Mouse (Mus musculus): ENCODE data around the gene Fancc. TPM values are rescaled to one million over a fixed set of nuclear protein-coding genes. Genes with fewer than 3 reads are reported as not detected.

The Fancc gene
- total and polyA plus RNA-seq, 2 experiments from 2014 or later = 8.5 to 39.5 TPM

DNA sequence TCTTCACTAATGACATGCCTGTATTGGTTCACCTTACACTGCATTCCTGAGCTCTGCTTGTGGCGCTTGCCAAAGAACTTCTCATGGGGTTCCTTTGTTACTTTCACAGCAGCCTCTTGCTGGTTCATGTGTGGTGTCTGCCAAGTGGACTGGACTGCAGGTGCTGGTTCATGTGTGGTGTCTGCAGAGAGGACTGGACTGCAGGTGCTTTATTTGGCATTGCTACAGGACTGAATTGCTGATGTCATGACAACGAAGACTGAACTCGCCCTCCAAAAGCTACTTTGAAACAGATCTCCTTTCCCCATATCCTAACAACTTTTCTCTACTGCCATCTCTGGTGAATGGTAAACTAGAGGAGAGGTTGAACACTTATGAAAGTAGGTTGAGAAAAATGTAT, 112.3 kb downstream of the Fancc start:
- no peaks in the 10 kb centered on the region for H3K27me3 ChIP-seq (ENCODE audit: control insufficient read depth, insufficient read depth, low read length)
- H3K4me1 ChIP-seq (ENCODE audit: control insufficient read depth, insufficient read depth) = no peaks in the 10 kb centered on the region
- H3K36me3 ChIP-seq (replicated peaks; ENCODE audit: control insufficient read depth, insufficient read depth, low read length) = 0 out of 2 replicates have a peak, but pooled peaks cover 4% of the 10 kb centered on the region
- TF ChIP-seq CTCF (IDR thresholded peaks at IDR 0.05; ENCODE audit: low read depth) = no peak
- no peak for TF ChIP-seq EP300 (IDR thresholded peaks at IDR 0.05; ENCODE audit: low read depth)
- H3K4me2 ChIP-seq (ENCODE audit: low read depth, low read length) = no peak overlapping the region
- ATAC-seq (ENCODE audit: insufficient read depth, low read depth) (no peak), DNase-seq (ENCODE audit: low spot score) (no peak)
- WGBS = 87% methylated on average over 3 of the region's 3 CpGs
- H3K4me3 ChIP-seq (ENCODE audit: low read depth, low read length) = no peak overlapping the region
- no peaks in the 10 kb centered on the region for H3K9me3 ChIP-seq (replicated peaks; ENCODE audit: control insufficient read depth, low read length)
- H3K27ac ChIP-seq (ENCODE audit: low read depth) = no peak overlapping the region
- no peak overlapping the region for H3K9ac ChIP-seq (replicated peaks; ENCODE audit: low read depth, low read length)

DNA sequence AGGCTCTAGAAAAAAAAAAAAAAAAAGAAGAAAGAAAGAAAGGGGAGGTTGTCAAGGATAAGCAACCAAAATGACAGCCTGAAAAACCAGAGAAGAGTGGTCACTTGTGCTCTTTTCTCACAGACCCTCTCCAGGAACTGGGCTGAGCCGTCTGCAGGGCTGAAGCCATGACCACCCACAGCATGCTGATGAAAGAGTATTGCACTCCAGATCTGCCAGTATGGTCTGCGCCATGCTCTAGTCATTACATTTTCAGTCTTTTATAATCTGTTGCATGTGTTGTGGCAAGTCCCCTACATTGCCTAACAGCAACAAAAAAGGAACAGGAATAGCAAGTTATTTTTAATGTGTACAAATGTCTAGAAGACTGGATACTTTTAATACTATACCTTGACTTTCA, 114.9 kb downstream of the Fancc start:
- ATAC-seq (ENCODE audit: insufficient read depth, low read depth) = no peak
- H3K27me3 ChIP-seq (ENCODE audit: control insufficient read depth, insufficient read depth, low read length) = no peaks in the 10 kb centered on the region

DNA sequence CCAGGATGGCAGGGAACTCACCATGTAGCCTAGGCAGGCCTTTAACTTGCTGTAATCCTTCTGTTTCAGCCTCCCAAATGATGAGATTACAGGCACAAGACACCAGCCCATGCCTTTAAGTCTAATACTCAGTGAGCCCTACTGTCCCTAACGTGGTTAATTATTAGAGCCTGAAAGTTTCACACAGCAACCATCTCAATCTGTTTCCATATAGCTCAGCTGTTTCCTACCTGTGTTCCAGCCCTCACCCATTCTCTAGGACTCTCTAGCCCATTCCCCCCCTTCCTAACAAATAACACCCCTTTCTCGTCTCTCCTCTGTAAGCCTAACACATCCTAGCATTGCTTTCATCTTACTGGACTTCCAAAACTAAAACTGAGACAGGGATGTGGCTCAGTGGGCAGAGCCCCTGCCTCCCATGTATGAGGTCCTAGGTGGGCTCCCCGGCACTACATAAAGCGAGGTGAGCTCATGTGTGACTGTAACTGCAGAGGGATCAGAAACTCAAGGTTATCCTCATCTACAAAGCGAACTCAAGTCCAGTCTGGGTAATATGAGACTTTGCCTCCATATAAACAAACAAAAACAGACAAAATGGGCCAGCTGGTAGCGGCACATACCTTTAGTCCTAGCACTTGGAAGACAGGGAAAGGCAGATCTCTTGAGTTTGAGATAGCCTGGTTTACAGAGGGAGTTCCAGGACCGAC, 123.5 kb downstream of the Fancc start:
- Histone ChIP-seq H3K27ac (ENCODE audit: low read depth) (no peak overlapping the region), H3K4me3 (ENCODE audit: low read depth, low read length) (no peak overlapping the region), H3K4me2 (ENCODE audit: low read depth, low read length) (no peak overlapping the region), H3K36me3 (replicated peaks; ENCODE audit: control insufficient read depth, insufficient read depth, low read length) (no peaks in the 10 kb centered on the region), H3K4me1 (ENCODE audit: control insufficient read depth, insufficient read depth) (no peaks in the 10 kb centered on the region), H3K9me3 (replicated peaks; ENCODE audit: control insufficient read depth, low read length) (no peaks in the 10 kb centered on the region), H3K27me3 (ENCODE audit: control insufficient read depth, insufficient read depth, low read length) (no peaks in the 10 kb centered on the region), H3K9ac (replicated peaks; ENCODE audit: low read depth, low read length) (no peak overlapping the region)
- ATAC-seq (ENCODE audit: insufficient read depth, low read depth) (no peak), DNase-seq (ENCODE audit: low spot score) (no peak)
- TF ChIP-seq EP300 (IDR thresholded peaks at IDR 0.05; ENCODE audit: low read depth) = no peak
- TF ChIP-seq CTCF (IDR thresholded peaks at IDR 0.05; ENCODE audit: low read depth) = no peak
- WGBS = 88% methylated on average over 7 of the region's 7 CpGs

More for the DNA sequence above, 114.9 kb downstream of the Fancc start:
- Histone ChIP-seq H3K27ac (ENCODE audit: low read depth) (no peak overlapping the region), H3K36me3 (replicated peaks; ENCODE audit: control insufficient read depth, insufficient read depth, low read length) (0 out of 2 replicates have a peak, but pooled peaks cover 4% of the 10 kb centered on the region), H3K9me3 (replicated peaks; ENCODE audit: control insufficient read depth, low read length) (no peaks in the 10 kb centered on the region), H3K4me2 (ENCODE audit: low read depth, low read length) (no peak overlapping the region), H3K9ac (replicated peaks; ENCODE audit: low read depth, low read length) (no peak overlapping the region), H3K4me3 (ENCODE audit: low read depth, low read length) (no peak overlapping the region), H3K4me1 (ENCODE audit: control insufficient read depth, insufficient read depth) (no peaks in the 10 kb centered on the region)
- no peak for TF ChIP-seq CTCF (IDR thresholded peaks at IDR 0.05; ENCODE audit: low read depth)
- TF ChIP-seq EP300 (IDR thresholded peaks at IDR 0.05; ENCODE audit: low read depth) = no peak
- 81% methylated on average over 2 of the region's 2 CpGs for WGBS
- DNase-seq (ENCODE audit: low spot score) = no peak

DNA sequence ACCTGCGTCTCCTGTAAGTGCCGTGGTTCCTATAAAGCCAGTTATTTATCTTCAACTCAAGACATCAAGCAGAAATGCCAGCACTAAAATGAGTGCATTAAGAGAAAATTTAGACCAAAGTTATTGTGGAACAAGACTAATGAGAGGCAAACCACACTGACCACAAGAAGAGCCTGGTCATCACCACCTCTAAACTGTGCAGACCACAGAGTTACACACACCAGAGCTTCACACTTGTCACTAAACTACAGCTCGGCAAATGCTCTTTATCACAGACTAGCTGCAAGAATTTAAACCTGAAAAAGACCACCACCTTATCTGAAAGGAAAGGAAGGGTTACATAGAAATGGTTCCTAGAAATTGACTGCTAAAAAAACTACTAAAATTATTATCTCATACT, 135.3 kb downstream of the Fancc start:
- Histone ChIP-seq H3K27me3 (ENCODE audit: control insufficient read depth, insufficient read depth, low read length) (no peaks in the 10 kb centered on the region), H3K9me3 (replicated peaks; ENCODE audit: control insufficient read depth, low read length) (no peaks in the 10 kb centered on the region), H3K4me2 (ENCODE audit: low read depth, low read length) (no peak overlapping the region), H3K36me3 (replicated peaks; ENCODE audit: control insufficient read depth, insufficient read depth, low read length) (no peaks in the 10 kb centered on the region), H3K27ac (ENCODE audit: low read depth) (no peak overlapping the region), H3K9ac (replicated peaks; ENCODE audit: low read depth, low read length) (no peak overlapping the region), H3K4me3 (ENCODE audit: low read depth, low read length) (no peak overlapping the region), H3K4me1 (ENCODE audit: control insufficient read depth, insufficient read depth) (no peaks in the 10 kb centered on the region)
- no peak for DNase-seq (ENCODE audit: low spot score)
- no peak for TF ChIP-seq EP300 (IDR thresholded peaks at IDR 0.05; ENCODE audit: low read depth)
- 63% methylated on average over 3 of the region's 3 CpGs for WGBS
- ATAC-seq (ENCODE audit: insufficient read depth, low read depth) = no peak

DNA sequence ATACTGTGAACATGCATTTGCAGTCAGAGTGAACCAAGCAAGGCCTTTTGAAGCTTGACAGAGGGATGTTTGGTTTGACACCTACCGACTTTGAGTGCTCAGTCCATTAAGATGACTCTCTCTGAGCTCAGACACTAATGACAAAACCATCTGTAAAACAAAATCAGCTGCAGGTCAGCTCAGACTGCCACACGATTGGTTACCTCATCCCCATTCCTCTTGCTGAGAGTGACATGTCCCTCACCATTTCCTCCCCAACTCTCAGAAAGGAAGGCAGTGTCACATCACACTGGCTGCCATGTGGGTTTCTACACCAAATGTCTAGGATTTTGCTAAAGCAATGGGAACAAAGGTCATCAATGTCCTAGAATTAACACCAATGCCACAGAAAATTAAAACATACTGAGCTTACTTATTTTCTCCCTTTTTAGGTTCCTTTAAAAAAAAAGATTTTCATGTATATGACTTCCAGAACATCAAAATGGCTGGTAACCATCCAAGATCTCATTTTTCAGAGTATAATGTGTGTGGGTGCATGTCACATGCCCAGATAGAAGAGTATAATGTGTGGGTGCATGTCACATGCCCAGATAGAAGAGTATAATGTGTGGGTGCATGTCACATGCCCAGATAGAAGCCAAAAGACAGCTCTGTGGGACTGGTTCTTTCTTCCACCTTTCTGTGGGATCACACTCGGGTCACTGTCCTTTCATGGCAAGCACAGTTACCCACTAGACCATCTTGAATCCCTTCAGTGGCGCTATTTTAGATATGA, 136.8 kb downstream of the Fancc start:
- Histone ChIP-seq H3K9ac (replicated peaks; ENCODE audit: low read depth, low read length) (no peak overlapping the region), H3K27ac (ENCODE audit: low read depth) (no peak overlapping the region)
- TF ChIP-seq EP300 (IDR thresholded peaks at IDR 0.05; ENCODE audit: low read depth) (no peak), CTCF (IDR thresholded peaks at IDR 0.05; ENCODE audit: low read depth) (no peak)

More for the DNA sequence above, 136.8 kb downstream of the Fancc start:
- no peak overlapping the region for H3K4me3 ChIP-seq (ENCODE audit: low read depth, low read length)
- no peaks in the 10 kb centered on the region for H3K9me3 ChIP-seq (replicated peaks; ENCODE audit: control insufficient read depth, low read length)
- no peaks in the 10 kb centered on the region for H3K36me3 ChIP-seq (replicated peaks; ENCODE audit: control insufficient read depth, insufficient read depth, low read length)
- H3K4me2 ChIP-seq (ENCODE audit: low read depth, low read length) = no peak overlapping the region
- no peaks in the 10 kb centered on the region for H3K27me3 ChIP-seq (ENCODE audit: control insufficient read depth, insufficient read depth, low read length)
- DNase-seq (ENCODE audit: low spot score) (no peak), ATAC-seq (ENCODE audit: insufficient read depth, low read depth) (no peak)
- WGBS = 71% methylated on average over 4 of the region's 4 CpGs
- H3K4me1 ChIP-seq (ENCODE audit: control insufficient read depth, insufficient read depth) = no peaks in the 10 kb centered on the region
